Mouse (Mus musculus) CH12.LX (cell line): ENCODE results near the gene 1700092M07Rik. TPM values are rescaled to one million over a fixed set of nuclear protein-coding genes. Genes with fewer than 3 reads are reported as not detected.

Experiments
- DNase-seq: peaks from one replicate; pipeline ENCODE4 v3.0.0-alpha.2; 2013; ENCODE audit errors: extremely low read depth
- H3K27ac ChIP-seq: 2 replicates; pipeline ENCODE4 v1.5.1; 2012; ENCODE audit warnings: low read depth, mild to moderate bottlenecking, control low read depth, moderate library complexity; ENCODE audit not compliant: insufficient read depth
- H3K27me3 ChIP-seq: replicated peaks from 2 replicates; pipeline ENCODE3; 2012; ENCODE audit warnings: inconsistent platforms
- H3K36me3 ChIP-seq, 2 experiments: replicated peaks in 1 of 2; 2 replicates each; pipeline versions ENCODE3 to v1.6.1; 2012; ENCODE audit warnings: inconsistent platforms in 1 of 2, low read length in 1 of 2, mild to moderate bottlenecking in 1 of 2, mixed read lengths in 1 of 2, moderate library complexity in 1 of 2; ENCODE audit not compliant: control insufficient read depth in 1 of 2, insufficient read depth in 1 of 2
- H3K4me1 ChIP-seq, 2 experiments: 2 replicates each; pipeline ENCODE4 v1.6.1; 2012; ENCODE audit warnings: inconsistent platforms in 1 of 2, moderate library complexity in 1 of 2; ENCODE audit not compliant: insufficient read depth in 2 of 2, control insufficient read depth in 1 of 2
- H3K4me2 ChIP-seq: 2 replicates; pipeline ENCODE4 v1.6.1; 2012; ENCODE audit warnings: low read depth, mild to moderate bottlenecking, control low read depth; ENCODE audit not compliant: poor library complexity, insufficient read depth, severe bottlenecking
- H3K4me3 ChIP-seq, 3 experiments: fragments of 150-350 bp in 1 of 3; sonication (generic) in 1 of 3; replicated peaks in 1 of 3; 2 replicates each; pipeline versions ENCODE3 to v1.5.1; 2011 to 2012; ENCODE audit warnings: low read depth in 2 of 3, low read length in 2 of 3, mild to moderate bottlenecking in 2 of 3, moderate library complexity in 2 of 3, control low read depth in 1 of 3, improper control_type of control experiment in 1 of 3, inconsistent platforms in 1 of 3, mixed read lengths in 1 of 3; ENCODE audit not compliant: poor library complexity in 1 of 3
- H3K79me2 ChIP-seq: replicated peaks from 2 replicates; pipeline ENCODE4 v1.6.1; 2012; ENCODE audit warnings: mild to moderate bottlenecking, moderate library complexity; ENCODE audit not compliant: control insufficient read depth, poor library complexity, insufficient read depth, severe bottlenecking; ENCODE audit errors: extremely low read depth
- H3K9ac ChIP-seq: 2 replicates; pipeline ENCODE4 v1.6.1; 2012; ENCODE audit warnings: low read depth, mild to moderate bottlenecking, control low read depth, moderate library complexity; ENCODE audit not compliant: insufficient read depth
- H3K9me3 ChIP-seq: replicated peaks from 2 replicates; pipeline ENCODE3; 2012; ENCODE audit warnings: low read length, inconsistent platforms, mixed read lengths
- CHD1 ChIP-seq: IDR thresholded peaks from 2 replicates; pipeline ENCODE4 v1.6.1; 2012; ENCODE audit warnings: low read depth, low read length, improper control_type of control experiment, inconsistent platforms
- CHD2 ChIP-seq: IDR thresholded peaks from 2 replicates; pipeline ENCODE4 v1.6.1; 2011; ENCODE audit warnings: low read length, improper control_type of control experiment
- E2F4 ChIP-seq: IDR thresholded peaks from 2 replicates; pipeline ENCODE4 v1.6.1; 2011; ENCODE audit warnings: low read depth, low read length, improper control_type of control experiment; ENCODE audit not compliant: insufficient replicate concordance
- ELF1 ChIP-seq: IDR thresholded peaks from 2 replicates; pipeline ENCODE4 v1.6.1; 2014; ENCODE audit warnings: low read depth, mild to moderate bottlenecking, inconsistent platforms, low read length, improper control_type of control experiment
- EP300 ChIP-seq: IDR thresholded peaks from 2 replicates; pipeline ENCODE4 v1.6.1; 2011; ENCODE audit warnings: low read length, improper control_type of control experiment
- ETS1 ChIP-seq: conservative IDR thresholded peaks from 2 replicates; pipeline ENCODE4 v1.6.1; 2012; ENCODE audit warnings: low read depth, mild to moderate bottlenecking, inconsistent platforms, low read length, improper control_type of control experiment, moderate library complexity
- HCFC1 ChIP-seq: IDR thresholded peaks from 2 replicates; pipeline ENCODE4 v1.6.1; 2012; ENCODE audit warnings: low read depth, mild to moderate bottlenecking, inconsistent platforms, low read length, improper control_type of control experiment
- JUN ChIP-seq: IDR thresholded peaks from 2 replicates; pipeline ENCODE4 v1.6.1; 2011; ENCODE audit warnings: low read depth, mild to moderate bottlenecking, low read length, improper control_type of control experiment, moderate library complexity; ENCODE audit not compliant: insufficient read depth
- JUND ChIP-seq: conservative IDR thresholded peaks from 2 replicates; pipeline ENCODE4 v1.6.1; 2011; ENCODE audit warnings: low read depth, low read length, improper control_type of control experiment
- KAT2A ChIP-seq: IDR thresholded peaks from 2 replicates; pipeline ENCODE4 v1.6.1; 2012; ENCODE audit warnings: low read length, improper control_type of control experiment, inconsistent platforms; ENCODE audit not compliant: insufficient replicate concordance
- MAFK ChIP-seq: IDR thresholded peaks from 2 replicates; pipeline ENCODE4 v1.6.1; 2011; ENCODE audit warnings: low read length, improper control_type of control experiment; ENCODE audit not compliant: insufficient replicate concordance
- MAX ChIP-seq: IDR thresholded peaks from 2 replicates; pipeline ENCODE4 v1.6.1; 2011; ENCODE audit warnings: low read length, improper control_type of control experiment
- MAZ ChIP-seq: IDR thresholded peaks from 2 replicates; pipeline ENCODE4 v1.6.1; 2012; ENCODE audit warnings: low read depth, mild to moderate bottlenecking, inconsistent platforms, low read length, improper control_type of control experiment, moderate library complexity
- MXI1 ChIP-seq: IDR thresholded peaks from 2 replicates; pipeline ENCODE4 v1.6.1; 2011; ENCODE audit warnings: mild to moderate bottlenecking, low read depth, low read length, improper control_type of control experiment
- MYC ChIP-seq: IDR thresholded peaks from 2 replicates; pipeline ENCODE4 v1.6.1; 2011; ENCODE audit warnings: low read depth, mild to moderate bottlenecking, improper control_type of control experiment, low read length
- NELFE ChIP-seq: IDR thresholded peaks from 2 replicates; pipeline ENCODE4 v1.6.1; 2011; ENCODE audit warnings: low read depth, low read length, improper control_type of control experiment
- POLR2A ChIP-seq: IDR thresholded peaks from 2 replicates; pipeline ENCODE4 v1.6.1; 2011; ENCODE audit warnings: low read depth, mild to moderate bottlenecking, improper control_type of control experiment, low read length
- POLR2AphosphoS2 ChIP-seq: IDR thresholded peaks from 2 replicates; pipeline ENCODE4 v1.6.1; 2011; ENCODE audit warnings: low read depth, low read length, improper control_type of control experiment
- RAD21 ChIP-seq: IDR thresholded peaks from 2 replicates; pipeline ENCODE4 v1.6.1; 2011; ENCODE audit warnings: low read depth, mild to moderate bottlenecking, low read length, improper control_type of control experiment, moderate library complexity
- RCOR1 ChIP-seq: conservative IDR thresholded peaks from 2 replicates; pipeline ENCODE4 v1.6.1; 2012; ENCODE audit warnings: low read depth, mild to moderate bottlenecking, inconsistent platforms, low read length, improper control_type of control experiment
- SIN3A ChIP-seq: IDR thresholded peaks from 2 replicates; pipeline ENCODE4 v1.6.1; 2012; ENCODE audit warnings: low read length, improper control_type of control experiment, inconsistent platforms
- TCF12 ChIP-seq: IDR thresholded peaks from 2 replicates; pipeline ENCODE4 v1.6.1; 2014; ENCODE audit warnings: low read depth, mild to moderate bottlenecking, inconsistent platforms, low read length, improper control_type of control experiment
- UBTF ChIP-seq: IDR thresholded peaks from 2 replicates; pipeline ENCODE4 v1.6.1; 2012; ENCODE audit warnings: low read depth, mild to moderate bottlenecking, inconsistent platforms, low read length, improper control_type of control experiment, moderate library complexity
- USF1 ChIP-seq: IDR thresholded peaks from 2 replicates; pipeline ENCODE4 v1.6.1; 2014; ENCODE audit warnings: low read depth, mild to moderate bottlenecking, inconsistent platforms, low read length, improper control_type of control experiment
- USF2 ChIP-seq: conservative IDR thresholded peaks from 2 replicates; pipeline ENCODE4 v1.6.1; 2011; ENCODE audit warnings: low read depth, low read length, improper control_type of control experiment
- ZKSCAN1 ChIP-seq: IDR thresholded peaks from 2 replicates; pipeline ENCODE4 v1.6.1; 2012; ENCODE audit warnings: low read depth, inconsistent platforms, low read length, improper control_type of control experiment, borderline replicate concordance
- ZMIZ1 ChIP-seq: IDR thresholded peaks from 2 replicates; pipeline ENCODE4 v1.6.1; 2012; ENCODE audit warnings: low read depth, mild to moderate bottlenecking, inconsistent platforms, low read length, improper control_type of control experiment
- ZNF384 ChIP-seq: IDR thresholded peaks from 2 replicates; pipeline ENCODE4 v1.6.1; 2012; ENCODE audit warnings: low read depth, low read length, improper control_type of control experiment, inconsistent platforms
- dilution Hi-C: fragments of 300-500 bp; cut with MboI; formaldehyde crosslinking; loops from 2 replicates; pipeline ENCODE4 v1.14.3; 2020; ENCODE audit warnings: low sequenced_read_pairs; ENCODE audit not compliant: extremely low pct_unique_long_range_greater_than_20kb, extremely low pct_ligation_motif_present
- in situ Hi-C: fragments of 300-500 bp; cut with MboI; formaldehyde crosslinking; loops from 3 replicates; pipeline ENCODE4 v1.14.3; 2019; ENCODE audit warnings: low sequenced_read_pairs, low pct_ligation_motif_present, low pct_unique_long_range_greater_than_20kb, mixed read lengths
- polyA plus RNA-seq: library from polyadenylated mRNA; unstranded; fragments of >175 nt; gene quantifications from 2 replicates; pipeline ENCODE4 v1.2.1, GENCODE M21; 2012; ENCODE audit warnings: low read depth; ENCODE audit not compliant: insufficient read length
- total RNA-seq, 2 experiments: library from RNA; depleted of rRNA; stranded (reverse); fragments of 300-350 nt in 1 of 2; fragments of >200 nt in 1 of 2; gene quantifications; 2 replicates each; pipeline ENCODE4 v1.2.3; 2012 to 2014

The 1700092M07Rik gene
- total and polyA plus RNA-seq, 3 experiments = 1.0 to 3.8 (median 3.1) TPM

- H3K4me3 ChIP-seq = peak overlapping the region; percentile 72 to 99 (median 81)
- H3K27me3 ChIP-seq = no peaks in the 10 kb centered on the region
- H3K9me3 ChIP-seq = no peaks in the 10 kb centered on the region
- dilution Hi-C loops (no loop called here), in situ Hi-C loops (no loop called here)
- TF ChIP-seq CHD2 (0 out of 2 replicates have a peak, but pooled peaks have one; percentile 32), JUN (no peak), MAX (no peak), MXI1 (peak; percentile 15; the same call in 1 of the 2 replicates), EP300 (no peak), UBTF (no peak), RAD21 (no peak), JUND (0 out of 2 replicates have a peak, but pooled peaks have one; percentile 32), USF1 (no peak), MAFK (no peak), RCOR1 (peak; percentile 58; the same call in 1 of the 2 replicates), KAT2A (no peak), ETS1 (no peak), E2F4 (no peak), POLR2AphosphoS2 (peak; percentile 96), MYC (no peak), ZNF384 (peak; percentile 43; the same call in 1 of the 2 replicates), NELFE (no peak), ZKSCAN1 (no peak), SIN3A (no peak; the same call in 1 of the 2 replicates), ZMIZ1 (peak; percentile 48; the same call in 1 of the 2 replicates), CHD1 (peak; percentile 97), POLR2A (peak; percentile 35), ELF1 (0 out of 2 replicates have a peak, but pooled peaks have one; percentile 1), MAZ (0 out of 2 replicates have a peak, but pooled peaks have one; percentile 61), HCFC1 (no peak; the same call in 1 of the 2 replicates), USF2 (no peak), TCF12 (no peak)
- TF ChIP-seq, all 38 proteins: peak for 11
- H3K79me2 ChIP-seq = peaks cover 40% of the 10 kb centered on the region
- H3K4me2 ChIP-seq = peak overlapping the region; percentile 100; the same call in 1 of the 2 replicates
- DNase-seq = no peak
- H3K27ac ChIP-seq = peak overlapping the region; percentile 67
- peak overlapping the region; percentile 100 for H3K9ac ChIP-seq
- peaks cover 26 to 34% of the 10 kb centered on the region in 2 experiments for H3K36me3 ChIP-seq
- peaks cover 2 to 34% of the 10 kb centered on the region in 2 experiments; a peak in 3 of 4 replicates for H3K4me1 ChIP-seq
Measured at GRCm38 (mm10) chr19:8723574-8724346, 16.8 kb upstream of the 1700092M07Rik start.
